Mouse (Mus musculus) liver, postnatal 0 days (tissue): ENCODE data around the gene Bms1. TPM values are rescaled to one million over a fixed set of nuclear protein-coding genes. Genes with fewer than 3 reads are reported as not detected.
A peak's percentile ranks its signal among the peaks of the same experiment; 100 is the strongest.

Source experiments
- ATAC-seq: fragments of 200-750 bp; cut with Nextera tagmentation; 2 replicates; pipeline ENCODE4 v1.8.0; 2017; ENCODE audit warnings: mild to moderate bottlenecking, moderate library complexity
- DNase-seq: peaks from one replicate; pipeline ENCODE4 v3.0.0-alpha.2; 2016
- H3K27ac ChIP-seq: fragments of 300-500 bp; sonication (generic); 2 replicates; pipeline ENCODE4 v1.5.1; 2014; ENCODE audit warnings: antibody characterized with exemption, moderate library complexity, mild to moderate bottlenecking, low read depth
- H3K27me3 ChIP-seq: fragments of 300-500 bp; sonication (generic); 2 replicates; pipeline ENCODE4 v1.6.1; 2014; ENCODE audit warnings: low read length, control low read depth, mixed read lengths; ENCODE audit not compliant: insufficient read depth
- H3K36me3 ChIP-seq: fragments of 300-500 bp; sonication (generic); replicated peaks from 2 replicates; pipeline ENCODE4 v1.6.1; 2014; ENCODE audit warnings: mild to moderate bottlenecking, control low read depth, low read length, moderate library complexity, mixed read lengths; ENCODE audit not compliant: insufficient read depth
- H3K4me1 ChIP-seq: fragments of 300-500 bp; sonication (generic); 2 replicates; pipeline ENCODE4 v1.6.1; 2014; ENCODE audit warnings: antibody characterized with exemption, mild to moderate bottlenecking, control low read depth; ENCODE audit not compliant: insufficient read depth
- H3K4me2 ChIP-seq: fragments of 300-500 bp; sonication (generic); 2 replicates; pipeline ENCODE4 v1.6.1; 2014; ENCODE audit warnings: low read depth, mild to moderate bottlenecking, low read length, moderate library complexity, mixed read lengths
- H3K4me3 ChIP-seq: fragments of 300-500 bp; sonication (generic); 2 replicates; pipeline ENCODE4 v1.5.1; 2014; ENCODE audit warnings: low read depth, low read length
- H3K9ac ChIP-seq: fragments of 300-500 bp; sonication (generic); replicated peaks from 2 replicates; pipeline ENCODE4 v1.6.1; 2014; ENCODE audit warnings: mild to moderate bottlenecking, moderate library complexity
- H3K9me3 ChIP-seq: fragments of 300-500 bp; sonication (generic); 2 replicates; pipeline ENCODE4 v1.6.1; 2016; ENCODE audit warnings: mild to moderate bottlenecking, control low read depth, low read length, mixed read lengths
- CTCF ChIP-seq: sonication (generic); IDR thresholded peaks from 2 replicates; pipeline ENCODE4 v1.5.1; 2016; ENCODE audit warnings: antibody characterized with exemption, low read depth
- EP300 ChIP-seq: IDR thresholded peaks from 2 replicates; pipeline ENCODE4 v1.6.1; 2016; ENCODE audit warnings: antibody characterized with exemption, low read depth, mild to moderate bottlenecking
- WGBS: fragments of 180-500 bp; shearing (Covaris S2); extraction: QIAGEN DNeasy Blood & Tissue Kit; methylation state at CpG from one replicate; pipeline ENCODE4 v1.1.7; 2014; ENCODE audit not compliant: insufficient replicate concordance; 5-methylcytosine and 5-hydroxymethylcytosine counted together
- polyA plus RNA-seq: library from polyadenylated mRNA; unstranded; fragments of >200 nt; fragmentation: Nextera tagmentation; extraction: Ambion mirVana; gene quantifications from 2 replicates; pipeline ENCODE4 v1.2.1, GENCODE M21; 2015

Gene Bms1
- polyA plus RNA-seq, 1 experiment from 2014 or later = 8.5 TPM

DNA sequence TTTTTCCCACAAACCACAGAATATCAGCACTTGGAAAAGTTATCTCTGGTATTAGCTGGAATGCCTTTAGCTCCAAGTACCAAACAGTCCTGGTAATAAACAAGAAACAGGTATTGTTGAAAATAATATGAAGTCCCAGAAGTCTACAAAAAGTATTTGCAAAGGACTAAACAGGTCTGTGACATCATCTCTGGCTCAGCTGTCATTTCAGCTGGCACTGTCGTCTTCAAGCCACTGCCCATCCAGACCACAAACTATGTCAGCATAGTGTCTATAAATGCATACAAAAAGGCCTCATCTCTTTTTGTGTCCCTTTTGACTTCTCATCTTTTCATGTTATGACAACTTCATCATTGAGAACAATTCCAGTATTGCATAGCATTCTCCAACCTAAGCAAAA, 7.4 kb upstream of the Bms1 start:
- no peak for ATAC-seq
- 74% methylated on average over 1 of the region's 1 CpGs for WGBS

GRCm38 (mm10) chr6:118410428-118410827, 8.8 kb downstream of the Bms1 start:
- TF ChIP-seq EP300 (no peak), CTCF (no peak)
- no peaks in the 10 kb centered on the region for H3K4me1 ChIP-seq
- H3K4me3 ChIP-seq = no peak overlapping the region
- WGBS = 74% methylated on average over 1 of the region's 1 CpGs
- no peaks in the 10 kb centered on the region for H3K9me3 ChIP-seq
- peaks cover 69% of the 10 kb centered on the region for H3K36me3 ChIP-seq
- H3K9ac ChIP-seq = no peak overlapping the region
- no peak overlapping the region for H3K4me2 ChIP-seq
- DNase-seq (no peak), ATAC-seq (peak; percentile 17; the same call in 1 of the 2 replicates)
- H3K27me3 ChIP-seq = no peaks in the 10 kb centered on the region
- no peak overlapping the region for H3K27ac ChIP-seq

More for the DNA sequence above, 7.4 kb upstream of the Bms1 start:
- no peak for TF ChIP-seq CTCF
- TF ChIP-seq EP300 = no peak
- Histone ChIP-seq H3K9me3 (peaks cover 3% of the 10 kb centered on the region; the same call in 1 of the 2 replicates), H3K9ac (no peak overlapping the region), H3K4me1 (no peaks in the 10 kb centered on the region), H3K27me3 (no peaks in the 10 kb centered on the region), H3K4me3 (no peak overlapping the region), H3K4me2 (no peak overlapping the region), H3K36me3 (peaks cover 10% of the 10 kb centered on the region), H3K27ac (no peak overlapping the region)
- DNase-seq = no peak

DNA sequence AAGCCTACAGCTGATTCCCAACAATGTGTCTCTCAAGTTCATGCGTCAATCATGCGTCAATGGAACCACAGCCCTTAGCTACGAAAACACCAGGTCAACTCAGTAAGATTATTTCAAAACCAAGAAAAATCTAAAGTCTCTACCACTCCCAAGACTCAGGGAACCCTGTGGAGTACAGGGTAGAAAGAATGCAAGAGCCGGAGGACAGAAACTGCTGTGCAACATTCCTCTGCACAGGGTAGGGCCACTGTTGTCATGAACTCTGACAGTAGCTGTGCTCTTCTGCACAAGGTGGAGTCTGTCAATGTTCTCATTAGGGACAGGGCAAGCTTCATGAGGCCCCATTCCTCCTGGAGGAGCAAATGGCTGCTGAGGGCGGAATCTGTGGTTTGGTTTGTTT, 10.8 kb downstream of the Bms1 start:
- TF ChIP-seq EP300 = no peak
- TF ChIP-seq CTCF = no peak
- ATAC-seq = no peak
- Histone ChIP-seq H3K9ac (no peak overlapping the region), H3K4me3 (no peak overlapping the region), H3K4me1 (no peaks in the 10 kb centered on the region), H3K27ac (no peak overlapping the region), H3K36me3 (peaks cover 74% of the 10 kb centered on the region), H3K9me3 (no peaks in the 10 kb centered on the region), H3K27me3 (no peaks in the 10 kb centered on the region), H3K4me2 (no peak overlapping the region)
- 86% methylated on average over 5 of the region's 5 CpGs for WGBS
- DNase-seq = no peak

GRCm38 (mm10) chr6:118406421-118406820, 12.9 kb downstream of the Bms1 start:
- Histone ChIP-seq H3K27me3 (no peaks in the 10 kb centered on the region), H3K36me3 (peaks cover 63% of the 10 kb centered on the region), H3K4me2 (no peak overlapping the region), H3K4me3 (no peak overlapping the region), H3K9ac (no peak overlapping the region), H3K27ac (no peak overlapping the region), H3K9me3 (no peaks in the 10 kb centered on the region), H3K4me1 (no peaks in the 10 kb centered on the region)
- ATAC-seq (no peak), DNase-seq (no peak)
- 75% methylated on average over 4 of the region's 4 CpGs for WGBS
- TF ChIP-seq EP300 (no peak), CTCF (no peak)

DNA sequence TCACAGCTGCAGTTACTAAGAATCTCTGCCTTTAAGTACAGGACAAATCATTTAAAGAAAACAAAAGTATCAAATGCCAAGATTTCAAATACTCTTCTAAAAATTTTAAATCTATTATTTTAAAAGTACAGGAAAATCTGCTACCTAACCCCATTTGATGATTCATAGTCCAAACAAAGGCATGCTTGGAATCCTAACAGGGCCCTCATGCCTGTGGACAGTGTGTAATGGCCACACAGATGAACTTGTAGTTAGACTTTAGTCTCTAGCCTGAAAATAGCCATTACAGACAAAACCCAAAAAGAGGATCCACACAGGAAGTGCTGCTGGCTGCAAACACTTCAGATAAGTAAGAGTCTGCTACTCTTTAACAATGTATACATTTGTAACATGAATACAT, 28.5 kb downstream of the Bms1 start:
- H3K27ac ChIP-seq = no peak overlapping the region
- no peaks in the 10 kb centered on the region for H3K9me3 ChIP-seq
- H3K4me1 ChIP-seq = no peaks in the 10 kb centered on the region
- ATAC-seq (no peak), DNase-seq (no peak)
- H3K27me3 ChIP-seq = no peaks in the 10 kb centered on the region
- no peak overlapping the region for H3K4me2 ChIP-seq
- peaks cover 66% of the 10 kb centered on the region for H3K36me3 ChIP-seq
- H3K9ac ChIP-seq = no peak overlapping the region
- H3K4me3 ChIP-seq = no peak overlapping the region
- TF ChIP-seq CTCF (no peak), EP300 (no peak)

GRCm38 (mm10) chr6:118385962-118386361, 33.3 kb downstream of the Bms1 start:
- Histone ChIP-seq H3K9ac (no peak overlapping the region), H3K4me3 (no peak overlapping the region), H3K4me2 (no peak overlapping the region), H3K4me1 (no peaks in the 10 kb centered on the region), H3K27ac (no peak overlapping the region), H3K36me3 (peaks cover 51% of the 10 kb centered on the region), H3K9me3 (no peaks in the 10 kb centered on the region), H3K27me3 (no peaks in the 10 kb centered on the region)
- DNase-seq = no peak
- no peak for ATAC-seq
- WGBS = 83% methylated on average over 3 of the region's 3 CpGs
- TF ChIP-seq CTCF (0 out of 2 replicates have a peak, but pooled peaks have one; percentile 8), EP300 (no peak)

GRCm38 (mm10) chr6:118381234-118381633, 38.0 kb downstream of the Bms1 start:
- Histone ChIP-seq H3K4me2 (no peak overlapping the region), H3K4me1 (no peaks in the 10 kb centered on the region), H3K9me3 (no peaks in the 10 kb centered on the region), H3K27ac (no peak overlapping the region), H3K27me3 (no peaks in the 10 kb centered on the region), H3K4me3 (no peak overlapping the region), H3K9ac (no peak overlapping the region), H3K36me3 (peaks cover 31% of the 10 kb centered on the region)
- WGBS = 67% methylated on average over 4 of the region's 4 CpGs
- ATAC-seq = no peak
- no peak for DNase-seq
- no peak for TF ChIP-seq CTCF
- no peak for TF ChIP-seq EP300
